Mouse (Mus musculus): ENCODE results near the gene Kl. TPM values are rescaled to one million over a fixed set of nuclear protein-coding genes. Genes with fewer than 3 reads are reported as not detected.

Kl gene
- not detected for total RNA-seq (2023)

GRCm38 (mm10) chr5:150952328-150952668 lies at the start of gene Kl:
Gene Kl (plus strand): TSS chr5:150952607.

Measured in neutrophil, adult 83 days (primary cell).